Mouse (Mus musculus): ENCODE data around the gene Tapbp.

GRCm38 (mm10) chr17:33910346-33911051, 5.2 kb upstream of the Tapbp start:
- TF ChIP-seq CTCF (conservative IDR thresholded peaks at IDR 0.05; ENCODE audit: low read length): no peak
- TF ChIP-seq POU5F1 (IDR thresholded peaks at IDR 0.05; ENCODE audit: borderline replicate concordance, low read length): no peak

Measured in E14TG2a.4 (cell line).